Mouse (Mus musculus): Measurements from ENCODE around the gene Padi3.

GRCm38 (mm10) chr4:140775876-140776275 lies 34.6 kb downstream of the Padi3 start:
- TF ChIP-seq CTCF (IDR thresholded peaks at IDR 0.05; ENCODE audit: extremely low read depth, insufficient read depth, insufficient read length, insufficient replicate concordance): no peak
- no peak for TF ChIP-seq POLR2A (IDR thresholded peaks at IDR 0.05; ENCODE audit: low read depth, low read length)

All from spleen, adult 2 months (tissue).